ENCODE assay signal across 13 mouse cellular contexts in genomic region chr19:36641128-36641527, GRCm38 (mm10).
DNase-seq lines count a peak whose midpoint lies in the region; ATAC-seq and TF ChIP-seq lines count a peak whose summit lies in the region.
"Had no signal": no experiment of that assay in that cellular context is flagged by ENCODE, and none has a peak within 500 bp of the region (broad histone marks: within the 10 kb centered on the region; RNA-seq: fewer than 3 reads in every experiment).

No protein-coding gene starts in this region.

- H3K9me3 ChIP-seq in embryonic facial prominence, embryonic 14.5 days (ENCODE audit: control insufficient read depth, low read length) = peaks cover 9% of the 10 kb centered on the region
- H3K9me3 ChIP-seq in embryonic facial prominence, embryonic 10.5 days = peaks cover 7% of the 10 kb centered on the region; the same call in 1 of the 2 replicates
- 0 out of 2 replicates have a peak, but pooled peaks cover 7% of the 10 kb centered on the region for H3K9me3 ChIP-seq in kidney, embryonic 15.5 days (replicated peaks)
- H3K9me3 ChIP-seq in kidney, embryonic 14.5 days (ENCODE audit: control insufficient read depth, low read length) = peaks cover 4% of the 10 kb centered on the region; the same call in 1 of the 2 replicates
- H3K9me3 ChIP-seq in lung, postnatal 0 days (ENCODE audit: low read length) = 0 out of 2 replicates have a peak, but pooled peaks cover 3% of the 10 kb centered on the region

- no peak overlapping the region for H3K9ac ChIP-seq in embryonic facial prominence, embryonic 14.5 days (ENCODE audit: low read depth, low read length)
- H3K9ac ChIP-seq in kidney, embryonic 15.5 days = no peak overlapping the region
- H3K9ac ChIP-seq in kidney, embryonic 14.5 days (ENCODE audit: low read depth, low read length) = no peak overlapping the region
- no peak overlapping the region for H3K9ac ChIP-seq in lung, postnatal 0 days (replicated peaks; ENCODE audit: low read depth)

- H3K4me1 ChIP-seq in embryonic facial prominence, embryonic 14.5 days (ENCODE audit: control insufficient read depth, insufficient read depth, low read length) = peaks cover 3% of the 10 kb centered on the region; the same call in 1 of the 2 replicates
- H3K4me1 ChIP-seq in embryonic facial prominence, embryonic 10.5 days = no peaks in the 10 kb centered on the region
- peaks cover 6% of the 10 kb centered on the region for H3K4me1 ChIP-seq in kidney, embryonic 15.5 days
- no peaks in the 10 kb centered on the region for H3K4me1 ChIP-seq in kidney, embryonic 14.5 days (ENCODE audit: control insufficient read depth, insufficient read depth, low read length)
- H3K4me1 ChIP-seq in lung, postnatal 0 days (ENCODE audit: insufficient read depth, low read depth, low read length) = peaks cover 4% of the 10 kb centered on the region; the same call in 1 of the 2 replicates

- peak; percentile 36; the same call in 1 of the 2 replicates for TF ChIP-seq EP300 in lung, postnatal 0 days (IDR thresholded peaks at IDR 0.05)

- H3K4me3 ChIP-seq in embryonic facial prominence, embryonic 14.5 days (ENCODE audit: low read depth, low read length) = no peak overlapping the region
- no peak overlapping the region for H3K4me3 ChIP-seq in embryonic facial prominence, embryonic 10.5 days
- no peak overlapping the region for H3K4me3 ChIP-seq in kidney, embryonic 15.5 days (replicated peaks)
- H3K4me3 ChIP-seq in kidney, embryonic 14.5 days (ENCODE audit: low read length) = no peak overlapping the region
- no peak overlapping the region for H3K4me3 ChIP-seq in lung, postnatal 0 days (ENCODE audit: low read depth, low read length)
- H3K4me3 ChIP-seq: myocyte had no signal

- no peaks in the 10 kb centered on the region for H3K36me3 ChIP-seq in embryonic facial prominence, embryonic 14.5 days (ENCODE audit: control insufficient read depth, insufficient read depth, low read length)
- no peaks in the 10 kb centered on the region for H3K36me3 ChIP-seq in embryonic facial prominence, embryonic 10.5 days (replicated peaks)
- H3K36me3 ChIP-seq in kidney, embryonic 15.5 days = no peaks in the 10 kb centered on the region
- H3K36me3 ChIP-seq in kidney, embryonic 14.5 days (ENCODE audit: control insufficient read depth, insufficient read depth, low read length) = no peaks in the 10 kb centered on the region
- no peaks in the 10 kb centered on the region for H3K36me3 ChIP-seq in lung, postnatal 0 days (ENCODE audit: insufficient read depth, low read length)

- no peaks in the 10 kb centered on the region for H3K27me3 ChIP-seq in embryonic facial prominence, embryonic 14.5 days (replicated peaks; ENCODE audit: control insufficient read depth, insufficient read depth, low read length)
- no peaks in the 10 kb centered on the region for H3K27me3 ChIP-seq in embryonic facial prominence, embryonic 10.5 days (replicated peaks; ENCODE audit: low read depth, poor library complexity, severe bottlenecking)
- no peaks in the 10 kb centered on the region for H3K27me3 ChIP-seq in kidney, embryonic 15.5 days
- H3K27me3 ChIP-seq in kidney, embryonic 14.5 days (ENCODE audit: control insufficient read depth, insufficient read depth, low read length) = no peaks in the 10 kb centered on the region
- no peaks in the 10 kb centered on the region for H3K27me3 ChIP-seq in lung, postnatal 0 days (replicated peaks; ENCODE audit: insufficient read depth, low read length)

- no peak overlapping the region for H3K4me2 ChIP-seq in embryonic facial prominence, embryonic 14.5 days (ENCODE audit: low read depth, low read length)
- H3K4me2 ChIP-seq in kidney, embryonic 15.5 days = no peak overlapping the region
- H3K4me2 ChIP-seq in kidney, embryonic 14.5 days (replicated peaks; ENCODE audit: low read depth, low read length) = no peak overlapping the region
- no peak overlapping the region for H3K4me2 ChIP-seq in lung, postnatal 0 days (replicated peaks; ENCODE audit: low read depth, low read length)

- DNase-seq in embryonic facial prominence, embryonic 14.5 days (ENCODE audit: low spot score) = peak; percentile 32
- no peak for DNase-seq in embryonic facial prominence, embryonic 10.5 days (ENCODE audit: low spot score)
- DNase-seq in lung, postnatal 0 days (ENCODE audit: low spot score) = peak; percentile 67
- DNase-seq in lung, adult 18-20 months = no peak
- peak; percentile 66 for DNase-seq in telencephalon, adult 2 months (ENCODE audit: low read depth, low spot score)
- DNase-seq: cerebellum, postnatal 25 days; kidney, postnatal 14 days; liver; thymus, postnatal 25 days had no signal

- whole genome bisulfite sequencing in embryonic facial prominence, embryonic 14.5 days = 61% methylated on average over 3 of the region's 3 CpGs
- WGBS in embryonic facial prominence, embryonic 10.5 days = 94% methylated on average over 3 of the region's 3 CpGs
- 67% methylated on average over 3 of the region's 3 CpGs for WGBS in kidney, embryonic 15.5 days
- WGBS in kidney, embryonic 14.5 days = 77% methylated on average over 3 of the region's 3 CpGs
- WGBS in lung, postnatal 0 days = 48% methylated on average over 3 of the region's 3 CpGs

- no peak overlapping the region for H3K27ac ChIP-seq in embryonic facial prominence, embryonic 14.5 days (replicated peaks; ENCODE audit: low read depth, low read length)
- no peak overlapping the region for H3K27ac ChIP-seq in embryonic facial prominence, embryonic 10.5 days (replicated peaks)
- 0 out of 2 replicates have a peak overlapping the region, but pooled peaks have one; percentile 9 for H3K27ac ChIP-seq in kidney, embryonic 15.5 days
- H3K27ac ChIP-seq in kidney, embryonic 14.5 days (ENCODE audit: low read depth, low read length) = no peak overlapping the region
- no peak overlapping the region for H3K27ac ChIP-seq in lung, postnatal 0 days (ENCODE audit: low read length)

- ATAC-seq in embryonic facial prominence, embryonic 14.5 days (ENCODE audit: low read depth) = no peak
- no peak for ATAC-seq in kidney, embryonic 15.5 days (replicated peaks; ENCODE audit: low FRiP score)
- ATAC-seq in kidney, embryonic 14.5 days (ENCODE audit: low FRiP score, low TSS enrichment) = no peak
- peak; percentile 54 for ATAC-seq in lung, postnatal 0 days
- no peak for ATAC-seq in erythroblast, adult 5-6 weeks (replicated peaks; ENCODE audit: low FRiP score, poor library complexity, severe bottlenecking)

- TF ChIP-seq CTCF in lung, postnatal 0 days (IDR thresholded peaks at IDR 0.05) = no peak

Comparison
In these comparisons a context has a peak if more than half of its experiments do, and no peak if none do; other contexts are left out.
1. DNase-seq: peak in embryonic facial prominence, embryonic 14.5 days (single experiment), lung, postnatal 0 days (single experiment) and telencephalon, adult 2 months (single experiment); none in embryonic facial prominence, embryonic 10.5 days (single experiment) and lung, adult 18-20 months (0 of 2).